Mouse (Mus musculus): ENCODE measurements around the gene Map7. TPM values are rescaled to one million over a fixed set of nuclear protein-coding genes. Genes with fewer than 3 reads are reported as not detected.

Gene Map7
- polyA plus RNA-seq, 1 experiment from 2014 or later, result 47.0 TPM

DNA sequence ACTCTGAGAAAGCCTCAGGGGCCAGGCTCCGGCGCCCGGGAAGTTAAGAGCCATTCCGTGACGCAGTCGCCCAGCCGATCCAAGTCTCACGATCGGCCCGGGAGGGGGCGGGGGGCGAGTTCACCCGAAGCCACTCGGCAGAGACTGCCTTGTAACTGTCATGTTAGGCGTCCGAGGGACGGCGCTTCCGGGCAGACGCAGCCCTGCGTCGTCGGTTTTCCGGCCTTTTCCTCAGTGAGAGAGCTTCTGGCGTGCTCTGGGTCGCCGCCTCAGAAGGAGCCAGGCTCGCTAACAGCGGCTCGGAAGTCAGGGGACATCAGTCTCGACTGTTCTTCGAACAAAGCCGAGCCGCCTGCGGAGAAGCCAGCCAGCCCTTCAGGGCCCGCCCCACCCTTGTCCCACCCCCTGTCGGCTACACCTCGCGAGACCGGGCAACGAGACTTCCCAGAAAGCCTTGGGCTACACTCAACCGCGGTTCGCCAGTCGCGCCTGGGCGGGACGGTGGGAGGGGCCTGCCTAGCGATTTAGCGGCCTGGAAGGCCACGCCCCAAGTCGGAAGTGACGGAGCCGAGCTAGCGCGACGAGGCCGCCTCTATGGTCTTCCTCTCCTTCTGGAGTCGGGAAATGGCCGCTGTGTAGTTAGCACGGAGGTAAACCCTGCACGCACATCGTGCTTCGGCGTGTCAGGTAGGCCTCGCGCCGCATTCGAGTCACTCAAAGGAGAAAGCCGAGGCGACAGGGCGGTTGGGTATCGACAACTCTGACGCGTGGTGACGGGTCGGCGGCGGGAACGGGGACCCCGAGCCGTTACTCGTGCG lies 163.9 kb downstream of the Map7 start, which contains the start of gene Bclaf1:
TSS of gene Bclaf1 (plus strand) at position 552 of the 818 bp plus-strand sequence.
- no peaks in the 10 kb centered on the region for H3K27me3 ChIP-seq (replicated peaks; ENCODE audit: control insufficient read depth, insufficient read depth, low read length)
- peak within 1 kb of the TSS; percentile 95 for H3K4me3 ChIP-seq (ENCODE audit: low read depth, low read length)
- WGBS, result under 1% methylated on average over 84 of the region's 84 CpGs
- no peak for TF ChIP-seq CTCF (IDR thresholded peaks at IDR 0.05; ENCODE audit: low read depth)
- H3K9ac ChIP-seq (ENCODE audit: low read depth, low read length), result peak within 1 kb of the TSS; percentile 98
- no peaks in the 10 kb centered on the region for H3K36me3 ChIP-seq (ENCODE audit: control insufficient read depth, insufficient read depth)
- peak within 1 kb of the TSS; percentile 98 for H3K27ac ChIP-seq (ENCODE audit: low read depth, low read length)
- H3K4me1 ChIP-seq (replicated peaks; ENCODE audit: control insufficient read depth, insufficient read depth, low read length), result peaks cover 10% of the 10 kb centered on the region; the same call in 1 of the 2 replicates
- ATAC-seq, result peak; percentile 98
- peak within 1 kb of the TSS; percentile 74 for H3K4me2 ChIP-seq (replicated peaks; ENCODE audit: low read depth)
- H3K9me3 ChIP-seq (ENCODE audit: control insufficient read depth), result no peaks in the 10 kb centered on the region

DNA sequence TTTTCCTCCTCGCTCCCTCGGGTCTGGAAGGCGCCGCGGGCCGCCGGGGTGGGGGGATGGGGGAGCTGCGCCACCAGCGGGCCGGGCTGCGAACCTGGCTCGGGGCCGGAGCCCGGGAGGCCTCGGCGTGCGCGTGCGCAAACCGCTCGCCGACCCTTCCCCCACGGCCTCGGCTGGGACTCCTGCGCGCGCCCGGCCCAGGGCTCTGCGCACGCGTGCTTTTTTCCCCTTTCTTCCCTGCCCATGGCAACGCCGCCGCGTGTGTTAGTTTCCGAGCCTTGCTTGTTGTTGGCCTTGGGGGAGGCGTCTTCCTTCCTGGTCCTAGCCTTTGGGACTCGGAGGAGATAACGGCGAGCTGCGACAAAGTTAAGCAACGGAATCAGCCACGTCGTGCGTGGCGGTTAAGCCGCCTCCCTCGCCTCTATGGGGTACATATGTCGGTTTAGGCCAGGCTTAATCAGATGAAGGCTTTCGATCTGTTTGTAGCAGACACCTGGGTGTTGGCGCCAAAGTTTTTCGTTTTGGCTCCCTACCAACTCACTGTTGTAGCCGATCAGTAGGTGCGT lies 164.5 kb downstream of the Map7 start:
- no peaks in the 10 kb centered on the region for H3K27me3 ChIP-seq (replicated peaks; ENCODE audit: control insufficient read depth, insufficient read depth, low read length)
- no peaks in the 10 kb centered on the region for H3K36me3 ChIP-seq (ENCODE audit: control insufficient read depth, insufficient read depth)
- peak overlapping the region; percentile 95 for H3K4me3 ChIP-seq (ENCODE audit: low read depth, low read length)
- H3K4me2 ChIP-seq (replicated peaks; ENCODE audit: low read depth), result peak overlapping the region; percentile 74
- peak overlapping the region; percentile 98 for H3K27ac ChIP-seq (ENCODE audit: low read depth, low read length)
- H3K9ac ChIP-seq (ENCODE audit: low read depth, low read length), result peak overlapping the region; percentile 98
- 0 out of 2 replicates have a peak, but pooled peaks have one; percentile 18 for TF ChIP-seq CTCF (IDR thresholded peaks at IDR 0.05; ENCODE audit: low read depth)
- H3K9me3 ChIP-seq (ENCODE audit: control insufficient read depth), result no peaks in the 10 kb centered on the region
- peaks cover 10% of the 10 kb centered on the region; the same call in 1 of the 2 replicates for H3K4me1 ChIP-seq (replicated peaks; ENCODE audit: control insufficient read depth, insufficient read depth, low read length)
- peak; percentile 72 for ATAC-seq
- WGBS, result under 1% methylated on average over 45 of the region's 54 CpGs

DNA sequence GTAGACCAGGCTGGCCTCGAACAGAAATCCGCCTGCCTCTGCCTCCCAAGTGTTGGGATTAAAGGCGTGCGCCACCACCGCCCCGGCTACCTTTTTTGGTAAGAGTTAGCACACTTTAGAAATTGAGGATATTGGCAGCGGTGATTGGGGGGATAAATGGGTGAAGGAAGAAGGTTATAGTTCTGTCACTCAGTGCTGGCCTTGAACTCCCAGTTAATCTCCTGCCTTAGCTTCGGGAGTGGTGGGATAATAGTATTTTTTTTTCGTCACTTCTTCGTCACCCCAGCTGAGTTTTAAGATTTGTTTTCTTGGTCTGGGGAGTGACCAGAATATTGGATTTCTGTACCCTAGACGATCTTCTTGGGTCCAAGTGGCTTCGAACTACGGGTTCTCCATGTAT lies 165.2 kb downstream of the Map7 start:
- TF ChIP-seq CTCF (IDR thresholded peaks at IDR 0.05; ENCODE audit: low read depth), result no peak
- Histone ChIP-seq H3K36me3 (ENCODE audit: control insufficient read depth, insufficient read depth) (peaks cover 5% of the 10 kb centered on the region; the same call in 1 of the 2 replicates), H3K4me1 (replicated peaks; ENCODE audit: control insufficient read depth, insufficient read depth, low read length) (peaks cover 10% of the 10 kb centered on the region; the same call in 1 of the 2 replicates), H3K9me3 (ENCODE audit: control insufficient read depth) (no peaks in the 10 kb centered on the region), H3K9ac (ENCODE audit: low read depth, low read length) (peak overlapping the region; percentile 98; the same call in 1 of the 2 replicates), H3K4me3 (ENCODE audit: low read depth, low read length) (peak overlapping the region; percentile 95), H3K27me3 (replicated peaks; ENCODE audit: control insufficient read depth, insufficient read depth, low read length) (no peaks in the 10 kb centered on the region), H3K4me2 (replicated peaks; ENCODE audit: low read depth) (peak overlapping the region; percentile 74), H3K27ac (ENCODE audit: low read depth, low read length) (0 out of 2 replicates have a peak overlapping the region, but pooled peaks have one; percentile 35)
- 34% methylated on average over 13 of the region's 13 CpGs for WGBS
- no peak for ATAC-seq

DNA sequence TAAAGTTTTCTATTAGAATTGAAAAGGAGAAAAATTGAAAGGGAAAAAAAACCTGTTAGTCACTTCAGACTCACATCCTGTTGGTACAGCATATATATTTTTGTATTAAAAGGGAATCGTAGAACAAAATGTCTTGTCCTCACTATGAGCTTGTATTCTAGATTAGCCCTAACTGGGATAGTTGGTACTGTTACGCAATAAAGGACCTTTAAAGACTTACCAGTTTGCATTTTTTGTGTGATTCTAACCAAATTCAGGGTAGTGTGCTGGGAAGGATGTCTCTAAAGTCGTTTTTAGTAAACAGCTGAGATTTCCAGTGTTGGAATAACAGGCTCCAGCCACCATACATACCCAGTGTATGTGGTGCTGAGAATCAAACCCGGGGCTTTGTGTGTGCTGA lies 165.7 kb downstream of the Map7 start:
- Histone ChIP-seq H3K36me3 (ENCODE audit: control insufficient read depth, insufficient read depth) (peaks cover 9% of the 10 kb centered on the region; the same call in 1 of the 2 replicates), H3K4me3 (ENCODE audit: low read depth, low read length) (0 out of 2 replicates have a peak overlapping the region, but pooled peaks have one; percentile 95), H3K27me3 (replicated peaks; ENCODE audit: control insufficient read depth, insufficient read depth, low read length) (no peaks in the 10 kb centered on the region), H3K4me1 (replicated peaks; ENCODE audit: control insufficient read depth, insufficient read depth, low read length) (peaks cover 10% of the 10 kb centered on the region; the same call in 1 of the 2 replicates), H3K27ac (ENCODE audit: low read depth, low read length) (no peak overlapping the region), H3K4me2 (replicated peaks; ENCODE audit: low read depth) (peak overlapping the region; percentile 74), H3K9ac (ENCODE audit: low read depth, low read length) (no peak overlapping the region), H3K9me3 (ENCODE audit: control insufficient read depth) (no peaks in the 10 kb centered on the region)
- no peak for ATAC-seq
- no peak for TF ChIP-seq CTCF (IDR thresholded peaks at IDR 0.05; ENCODE audit: low read depth)
- 81% methylated on average over 4 of the region's 4 CpGs for WGBS

DNA sequence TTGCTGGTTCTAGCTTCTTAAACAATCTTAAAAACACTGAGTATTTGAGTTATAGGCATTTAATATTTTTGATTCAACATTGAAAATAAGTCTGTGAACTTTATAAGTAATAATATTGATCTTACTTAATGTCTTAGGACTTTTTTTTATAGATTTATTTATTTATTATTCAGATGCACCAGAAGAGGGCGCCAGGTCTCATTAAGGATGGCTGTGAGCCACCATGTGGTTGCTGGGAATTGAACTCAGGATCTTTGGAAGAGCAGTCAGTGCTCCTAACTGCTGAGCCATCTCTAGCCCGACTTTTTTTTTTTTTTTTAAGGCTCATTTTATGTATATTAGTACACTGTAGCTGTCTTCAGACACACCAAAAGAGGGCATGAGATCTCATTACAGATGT lies 166.5 kb downstream of the Map7 start:
- Histone ChIP-seq H3K27ac (ENCODE audit: low read depth, low read length) (no peak overlapping the region), H3K27me3 (replicated peaks; ENCODE audit: control insufficient read depth, insufficient read depth, low read length) (no peaks in the 10 kb centered on the region), H3K36me3 (ENCODE audit: control insufficient read depth, insufficient read depth) (peaks cover 10% of the 10 kb centered on the region; the same call in 1 of the 2 replicates), H3K4me2 (replicated peaks; ENCODE audit: low read depth) (no peak overlapping the region), H3K9me3 (ENCODE audit: control insufficient read depth) (no peaks in the 10 kb centered on the region), H3K9ac (ENCODE audit: low read depth, low read length) (no peak overlapping the region), H3K4me3 (ENCODE audit: low read depth, low read length) (no peak overlapping the region), H3K4me1 (replicated peaks; ENCODE audit: control insufficient read depth, insufficient read depth, low read length) (peaks cover 10% of the 10 kb centered on the region; the same call in 1 of the 2 replicates)
- WGBS, result 49% methylated on average over 2 of the region's 2 CpGs
- TF ChIP-seq CTCF (IDR thresholded peaks at IDR 0.05; ENCODE audit: low read depth), result peak; percentile 51
- ATAC-seq, result no peak

DNA sequence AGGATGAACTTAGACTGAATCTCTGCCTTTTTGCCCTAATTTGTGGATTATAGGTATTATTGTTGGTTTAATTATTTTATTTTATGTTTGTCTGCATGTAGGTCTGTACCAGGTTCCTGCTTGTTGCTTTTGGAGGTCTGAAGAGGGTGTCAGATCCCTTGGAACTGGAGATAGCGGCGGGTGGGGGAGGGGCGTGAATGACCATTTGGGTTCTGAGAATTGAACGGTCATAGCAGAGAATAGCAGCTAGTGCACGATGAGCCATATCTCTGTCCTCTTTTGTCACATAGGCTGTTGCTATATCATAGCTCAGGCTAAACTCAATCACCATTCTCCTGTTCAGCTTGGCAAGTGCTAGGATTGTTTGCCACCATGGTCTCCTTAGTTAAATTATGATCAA lies 169.2 kb downstream of the Map7 start:
- WGBS, result 83% methylated on average over 5 of the region's 5 CpGs
- Histone ChIP-seq H3K4me1 (replicated peaks; ENCODE audit: control insufficient read depth, insufficient read depth, low read length) (0 out of 2 replicates have a peak, but pooled peaks cover 3% of the 10 kb centered on the region), H3K27ac (ENCODE audit: low read depth, low read length) (no peak overlapping the region), H3K9me3 (ENCODE audit: control insufficient read depth) (no peaks in the 10 kb centered on the region), H3K4me2 (replicated peaks; ENCODE audit: low read depth) (no peak overlapping the region), H3K4me3 (ENCODE audit: low read depth, low read length) (no peak overlapping the region), H3K27me3 (replicated peaks; ENCODE audit: control insufficient read depth, insufficient read depth, low read length) (no peaks in the 10 kb centered on the region), H3K9ac (ENCODE audit: low read depth, low read length) (no peak overlapping the region), H3K36me3 (ENCODE audit: control insufficient read depth, insufficient read depth) (peaks cover 17% of the 10 kb centered on the region)
- ATAC-seq, result no peak
- no peak for TF ChIP-seq CTCF (IDR thresholded peaks at IDR 0.05; ENCODE audit: low read depth)
